Mouse (Mus musculus): Measurements from ENCODE around the gene Nfkbil1.

- no peak for TF ChIP-seq CTCF (IDR thresholded peaks at IDR 0.05; ENCODE audit: control insufficient read depth, insufficient read depth, insufficient replicate concordance, low read depth, low read length)
- no peak for TF ChIP-seq POLR2A (IDR thresholded peaks at IDR 0.05; ENCODE audit: control insufficient read depth, low read depth, low read length)
Observed at GRCm38 (mm10) chr17:35191723-35192122, 43.9 kb downstream of the Nfkbil1 start.
